Mouse (Mus musculus) neural tube, embryonic 13.5 days (tissue): ENCODE data around the gene Cd5. TPM values are rescaled to one million over a fixed set of nuclear protein-coding genes. Genes with fewer than 3 reads are reported as not detected.
A peak's percentile ranks its signal among the peaks of the same experiment; 100 is the strongest.

Experiments
- ATAC-seq: fragments of 200-750 bp; cut with Nextera tagmentation; 2 replicates; pipeline ENCODE4 v1.8.0; 2017; ENCODE audit warnings: low read depth, mild to moderate bottlenecking, moderate TSS enrichment, moderate library complexity
- H3K27ac ChIP-seq: fragments of 300-500 bp; sonication (generic); replicated peaks from 2 replicates; pipeline ENCODE4 v1.5.1; 2015; ENCODE audit warnings: moderate library complexity, mild to moderate bottlenecking, inconsistent platforms
- H3K27me3 ChIP-seq: fragments of 300-500 bp; sonication (generic); 2 replicates; pipeline ENCODE4 v1.6.1; 2015; ENCODE audit warnings: mild to moderate bottlenecking, inconsistent platforms
- H3K36me3 ChIP-seq: fragments of 300-500 bp; sonication (generic); 2 replicates; pipeline ENCODE4 v1.6.1; 2015; ENCODE audit warnings: mild to moderate bottlenecking, inconsistent platforms
- H3K4me1 ChIP-seq: fragments of 300-500 bp; sonication (generic); replicated peaks from 2 replicates; pipeline ENCODE4 v1.6.1; 2015; ENCODE audit warnings: inconsistent platforms
- H3K4me2 ChIP-seq: fragments of 300-500 bp; sonication (generic); 2 replicates; pipeline ENCODE4 v1.6.1; 2015; ENCODE audit warnings: inconsistent platforms, mild to moderate bottlenecking, moderate library complexity
- H3K4me3 ChIP-seq: fragments of 300-500 bp; sonication (generic); 2 replicates; pipeline ENCODE4 v1.5.1; 2015; ENCODE audit warnings: mild to moderate bottlenecking, inconsistent platforms
- H3K9ac ChIP-seq: fragments of 300-500 bp; sonication (generic); 2 replicates; pipeline ENCODE4 v1.6.1; 2015; ENCODE audit warnings: moderate library complexity, mild to moderate bottlenecking, inconsistent platforms
- H3K9me3 ChIP-seq: fragments of 300-500 bp; sonication (generic); 2 replicates; pipeline ENCODE4 v1.6.1; 2016; ENCODE audit warnings: inconsistent platforms
- WGBS: fragments of 180-500 bp; shearing (Covaris S2); methylation state at CpG from one replicate; pipeline ENCODE4 v1.1.7; 2015; 5-methylcytosine and 5-hydroxymethylcytosine counted together
- polyA plus RNA-seq: library from polyadenylated mRNA; unstranded; fragments of >200 nt; fragmentation: Nextera tagmentation; extraction: Ambion mirVana; gene quantifications from 2 replicates; pipeline ENCODE4 v1.2.1, GENCODE M21; 2015

The Cd5 gene
- polyA plus RNA-seq, 1 experiment from 2014 or later, result 0.54 TPM

DNA sequence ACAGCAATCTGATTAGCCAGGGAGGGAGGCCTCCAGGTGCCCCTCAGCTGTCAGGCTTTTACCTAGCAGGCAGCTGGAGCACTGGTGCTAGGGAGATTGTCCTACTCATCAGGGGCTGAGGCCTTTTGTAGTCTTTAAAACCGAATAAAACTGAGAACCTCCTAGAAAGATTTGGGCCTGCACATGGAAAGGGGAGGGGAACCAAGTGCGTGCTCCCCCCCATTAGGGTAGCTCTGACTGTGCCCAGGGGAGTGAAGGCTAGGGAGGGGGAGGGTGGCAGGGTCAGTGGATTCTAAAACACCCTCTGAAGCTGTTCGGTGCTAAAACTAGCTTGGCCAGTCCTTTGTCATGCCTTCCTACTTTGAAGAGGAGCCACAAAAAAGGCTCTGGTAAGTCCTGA, 18.3 kb downstream of the Cd5 start:
- no peaks in the 10 kb centered on the region for H3K36me3 ChIP-seq
- H3K9ac ChIP-seq, result no peak overlapping the region
- no peaks in the 10 kb centered on the region for H3K9me3 ChIP-seq
- peak overlapping the region; percentile 76 for H3K27ac ChIP-seq
- no peak overlapping the region for H3K4me3 ChIP-seq
- H3K27me3 ChIP-seq, result no peaks in the 10 kb centered on the region
- peaks cover 44% of the 10 kb centered on the region for H3K4me1 ChIP-seq
- 26% methylated on average over 3 of the region's 3 CpGs for WGBS
- ATAC-seq, result no peak
- no peak overlapping the region for H3K4me2 ChIP-seq

DNA sequence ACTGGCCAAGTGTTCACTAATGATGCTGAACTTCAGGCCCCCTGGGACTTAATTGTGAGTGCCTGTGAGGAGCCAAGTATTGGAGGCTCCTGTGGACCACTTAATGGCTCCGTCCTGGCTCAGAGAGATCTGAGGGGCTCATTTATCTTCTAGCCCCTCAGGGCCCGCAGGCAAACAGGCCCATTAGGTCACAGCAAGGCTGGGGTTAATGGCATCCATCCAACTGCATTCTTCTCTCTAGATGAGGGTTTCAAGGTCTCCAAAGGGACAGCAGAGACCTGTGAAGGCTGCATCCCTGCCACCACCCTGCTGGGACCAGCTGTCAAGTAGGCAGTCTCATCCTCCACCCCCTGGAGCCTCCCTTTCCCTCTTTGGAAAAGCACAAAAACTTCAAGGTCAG, 19.1 kb downstream of the Cd5 start:
- peak; percentile 36; the same call in 1 of the 2 replicates for ATAC-seq
- H3K27ac ChIP-seq, result peak overlapping the region; percentile 76
- WGBS, result 3% methylated on average over 2 of the region's 2 CpGs

DNA sequence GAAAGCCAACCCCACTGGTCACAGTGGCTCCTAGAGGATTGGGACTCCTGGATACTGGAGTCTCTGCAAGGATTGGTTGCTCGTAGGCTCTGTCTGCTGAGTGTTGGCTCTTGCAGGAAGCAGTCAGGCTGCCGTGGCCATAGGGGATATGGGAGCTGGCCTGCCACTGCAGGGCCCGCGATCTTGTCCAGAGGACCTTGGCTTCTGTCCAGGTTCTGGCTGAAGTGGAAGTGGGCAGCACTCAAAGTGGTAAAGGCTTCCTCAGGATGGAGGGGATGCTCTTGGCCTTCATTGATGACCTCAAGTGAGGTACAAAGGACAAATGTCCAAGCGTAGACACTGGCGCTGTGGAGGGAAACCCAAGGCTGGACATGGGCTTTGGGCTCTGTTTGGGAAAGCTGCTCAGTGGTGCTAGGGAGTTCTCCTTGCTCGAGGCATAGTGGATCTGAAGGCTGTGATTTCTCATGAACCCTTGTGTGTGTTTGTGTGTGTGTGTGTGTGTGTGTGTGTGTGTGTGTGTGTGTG, 20.5 kb downstream of the Cd5 start:
- no peak for ATAC-seq
- WGBS, result 78% methylated on average over 7 of the region's 7 CpGs

More for the DNA sequence above, 19.1 kb downstream of the Cd5 start:
- peaks cover 48% of the 10 kb centered on the region for H3K4me1 ChIP-seq
- H3K4me2 ChIP-seq, result no peak overlapping the region
- no peak overlapping the region for H3K4me3 ChIP-seq
- H3K36me3 ChIP-seq, result no peaks in the 10 kb centered on the region
- H3K9ac ChIP-seq, result no peak overlapping the region
- no peaks in the 10 kb centered on the region for H3K9me3 ChIP-seq
- H3K27me3 ChIP-seq, result no peaks in the 10 kb centered on the region

DNA sequence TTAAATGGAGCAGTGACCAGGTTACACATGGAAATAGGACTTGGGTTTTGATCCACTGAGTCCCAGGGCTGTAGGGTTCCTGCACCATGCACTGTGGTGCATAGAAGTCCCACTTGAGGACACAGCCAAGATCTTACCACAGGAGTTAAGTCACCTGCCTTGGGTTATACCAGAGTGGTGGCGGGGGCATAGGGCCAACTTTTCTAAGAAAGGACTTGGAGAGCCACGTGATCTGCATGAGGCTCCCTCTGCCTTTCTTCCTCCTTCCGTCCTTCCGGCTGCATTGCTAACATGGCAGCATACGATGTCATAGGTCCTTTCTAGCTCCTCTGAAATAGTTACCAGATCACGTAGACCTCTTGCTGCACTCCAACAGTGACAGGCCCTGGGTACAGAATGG, 23.3 kb downstream of the Cd5 start:
- Histone ChIP-seq H3K27me3 (no peaks in the 10 kb centered on the region), H3K27ac (peak overlapping the region; percentile 56), H3K4me3 (no peak overlapping the region), H3K4me1 (peaks cover 40% of the 10 kb centered on the region), H3K4me2 (no peak overlapping the region), H3K9me3 (no peaks in the 10 kb centered on the region), H3K9ac (no peak overlapping the region), H3K36me3 (peaks cover 35% of the 10 kb centered on the region)
- 91% methylated on average over 6 of the region's 6 CpGs for WGBS
- ATAC-seq, result no peak

More for the DNA sequence above, 20.5 kb downstream of the Cd5 start:
- H3K4me1 ChIP-seq, result peaks cover 46% of the 10 kb centered on the region
- H3K36me3 ChIP-seq, result peaks cover 8% of the 10 kb centered on the region
- no peak overlapping the region for H3K27ac ChIP-seq
- no peak overlapping the region for H3K4me3 ChIP-seq
- H3K4me2 ChIP-seq, result no peak overlapping the region
- no peaks in the 10 kb centered on the region for H3K9me3 ChIP-seq
- H3K27me3 ChIP-seq, result no peaks in the 10 kb centered on the region
- H3K9ac ChIP-seq, result no peak overlapping the region

DNA sequence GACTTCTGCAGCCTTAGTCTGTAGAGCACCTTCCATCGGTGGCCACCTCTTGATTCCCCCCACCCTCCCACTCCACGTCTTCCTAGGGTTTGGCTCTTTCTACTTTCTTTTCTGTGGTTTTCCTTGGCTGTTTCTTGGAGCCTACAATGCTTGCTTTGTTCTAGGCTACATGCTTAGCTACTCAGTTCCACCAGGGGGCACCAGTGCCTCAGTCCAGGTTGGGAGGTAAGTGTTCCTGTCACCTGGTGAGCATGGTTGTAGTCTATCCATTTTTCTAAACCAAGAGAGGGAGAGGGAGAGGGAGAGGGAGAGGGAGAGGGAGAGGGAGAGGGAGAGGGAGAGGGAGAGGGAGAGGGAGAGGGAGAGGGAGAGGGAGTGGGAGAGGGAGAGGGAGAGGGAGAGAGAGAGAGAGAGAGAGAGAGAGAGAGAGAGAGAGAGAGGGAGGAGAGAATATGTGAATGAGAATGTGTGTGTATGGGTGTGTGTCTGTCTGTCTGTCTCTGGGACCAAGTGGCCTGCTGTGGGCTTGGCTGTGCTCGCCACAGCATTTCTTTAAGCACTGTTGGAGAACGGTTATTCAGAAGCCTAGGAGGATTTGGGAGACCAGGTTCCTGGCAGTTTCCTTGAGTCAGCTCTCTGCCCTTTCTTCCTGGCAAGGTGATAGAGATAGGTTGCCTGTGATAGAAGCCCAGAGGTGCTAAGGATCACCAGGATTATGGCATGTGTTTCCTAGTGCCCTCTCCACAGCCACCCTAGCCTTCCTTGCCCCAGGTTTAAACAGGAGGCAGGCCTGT, 23.9 kb downstream of the Cd5 start:
- peak overlapping the region; percentile 61 for H3K27ac ChIP-seq
- peaks cover 35% of the 10 kb centered on the region for H3K36me3 ChIP-seq
- peak; percentile 59 for ATAC-seq
- peak overlapping the region; percentile 34; the same call in 1 of the 2 replicates for H3K9ac ChIP-seq
- WGBS, result 45% methylated on average over 4 of the region's 4 CpGs
- no peak overlapping the region for H3K4me3 ChIP-seq
- H3K4me2 ChIP-seq, result no peak overlapping the region
- H3K4me1 ChIP-seq, result peaks cover 40% of the 10 kb centered on the region
- no peaks in the 10 kb centered on the region for H3K27me3 ChIP-seq
- H3K9me3 ChIP-seq, result no peaks in the 10 kb centered on the region

DNA sequence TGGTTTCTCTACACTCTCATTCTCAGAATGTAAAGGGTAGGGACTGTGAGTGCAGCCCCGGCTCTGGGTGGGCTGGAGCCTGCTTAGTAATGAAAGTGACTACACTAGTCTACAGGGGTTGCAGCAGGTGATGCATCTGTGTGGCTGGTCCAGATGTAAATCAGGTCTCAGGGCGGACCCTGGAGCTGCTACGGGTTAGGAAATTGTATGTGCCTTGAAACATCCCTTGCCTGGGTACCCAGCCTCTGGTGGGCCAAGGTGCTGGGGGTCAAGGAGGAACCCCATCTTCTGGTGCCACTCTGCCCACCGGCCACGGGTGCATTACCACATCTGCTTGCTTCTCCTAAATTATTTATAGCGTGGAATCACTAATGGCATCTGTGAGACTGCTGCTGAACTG, 24.6 kb downstream of the Cd5 start:
- no peak overlapping the region for H3K4me2 ChIP-seq
- peaks cover 40% of the 10 kb centered on the region for H3K4me1 ChIP-seq
- WGBS, result 78% methylated on average over 6 of the region's 6 CpGs
- H3K27me3 ChIP-seq, result no peaks in the 10 kb centered on the region
- H3K9me3 ChIP-seq, result no peaks in the 10 kb centered on the region
- H3K4me3 ChIP-seq, result no peak overlapping the region
- no peak for ATAC-seq
- peaks cover 35% of the 10 kb centered on the region for H3K36me3 ChIP-seq
- H3K9ac ChIP-seq, result no peak overlapping the region; the same call in 1 of the 2 replicates
- peak overlapping the region; percentile 61 for H3K27ac ChIP-seq

DNA sequence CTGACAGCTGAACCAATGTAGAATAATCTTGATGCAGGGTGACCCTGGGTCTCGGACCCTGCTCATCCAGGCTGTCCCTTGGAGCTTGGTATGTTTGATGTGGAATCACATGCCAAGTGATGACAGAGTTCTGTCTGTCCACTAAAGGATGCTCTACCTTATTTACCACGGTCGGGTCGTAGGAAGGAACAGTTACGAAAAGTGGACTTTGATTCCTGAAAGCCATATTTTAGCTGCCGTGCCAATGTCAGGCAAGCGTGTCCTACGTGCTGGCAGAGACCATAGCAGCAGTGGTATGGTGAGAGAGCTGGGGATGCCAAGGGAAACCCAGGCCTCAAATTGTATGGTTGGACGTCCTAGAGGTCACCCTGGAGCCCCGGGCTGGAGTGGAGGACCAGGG, 25.3 kb downstream of the Cd5 start:
- ATAC-seq, result no peak
- Histone ChIP-seq H3K9me3 (no peaks in the 10 kb centered on the region), H3K4me2 (no peak overlapping the region), H3K9ac (no peak overlapping the region), H3K36me3 (peaks cover 41% of the 10 kb centered on the region), H3K4me3 (no peak overlapping the region), H3K4me1 (peaks cover 46% of the 10 kb centered on the region), H3K27ac (0 out of 2 replicates have a peak overlapping the region, but pooled peaks have one; percentile 61), H3K27me3 (no peaks in the 10 kb centered on the region)
- 93% methylated on average over 10 of the region's 10 CpGs for WGBS

DNA sequence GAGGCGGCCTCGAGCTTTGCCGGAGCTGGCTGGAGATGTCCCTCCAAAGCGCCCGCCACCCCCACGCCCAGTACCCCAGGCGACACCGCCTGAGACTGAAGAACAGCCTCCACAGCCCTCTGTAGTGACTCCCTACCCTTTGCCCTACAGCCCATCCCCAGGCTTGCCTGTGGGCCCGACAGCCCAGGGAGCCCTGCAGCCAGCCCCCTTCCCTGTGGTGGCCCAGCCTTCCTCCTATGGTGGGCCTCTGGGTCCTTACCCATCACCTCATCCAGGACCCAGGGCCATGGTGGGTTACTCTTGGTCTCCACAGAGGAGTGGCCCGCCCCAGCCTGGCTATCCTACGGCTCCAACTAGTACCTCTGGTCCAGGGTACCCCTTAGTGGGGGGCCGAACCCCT, 26.2 kb downstream of the Cd5 start:
- 94% methylated on average over 12 of the region's 12 CpGs for WGBS
- H3K4me1 ChIP-seq, result peaks cover 42% of the 10 kb centered on the region
- no peak overlapping the region for H3K4me3 ChIP-seq
- no peaks in the 10 kb centered on the region for H3K9me3 ChIP-seq
- peaks cover 47% of the 10 kb centered on the region for H3K36me3 ChIP-seq
- H3K27me3 ChIP-seq, result no peaks in the 10 kb centered on the region
- no peak overlapping the region for H3K4me2 ChIP-seq
- no peak for ATAC-seq
- H3K27ac ChIP-seq, result no peak overlapping the region
- H3K9ac ChIP-seq, result no peak overlapping the region

DNA sequence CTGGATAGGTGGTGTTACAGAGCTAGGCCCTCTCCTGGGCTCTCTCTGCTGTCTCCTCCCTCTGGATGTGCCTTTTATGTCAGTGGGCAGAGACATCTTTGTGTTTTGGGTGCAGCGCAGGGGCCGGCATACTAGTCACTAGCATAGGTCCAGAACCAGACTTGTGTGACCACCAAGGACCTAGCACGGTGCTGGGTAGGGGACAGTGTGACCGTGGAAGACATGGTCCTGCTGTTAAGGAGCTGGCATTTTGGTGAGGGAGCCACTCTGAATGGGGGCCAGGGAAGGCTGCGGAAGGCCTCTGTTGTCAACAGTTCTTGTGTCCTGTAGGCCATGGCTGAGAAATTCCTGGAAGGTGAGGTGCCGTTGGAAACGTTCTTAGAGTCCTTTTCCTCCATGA, 26.6 kb downstream of the Cd5 start:
- WGBS, result 91% methylated on average over 7 of the region's 7 CpGs
- peaks cover 51% of the 10 kb centered on the region for H3K36me3 ChIP-seq
- H3K4me1 ChIP-seq, result peaks cover 42% of the 10 kb centered on the region
- no peak overlapping the region for H3K9ac ChIP-seq
- no peaks in the 10 kb centered on the region for H3K27me3 ChIP-seq
- no peak overlapping the region for H3K4me2 ChIP-seq
- ATAC-seq, result no peak
- H3K9me3 ChIP-seq, result no peaks in the 10 kb centered on the region
- H3K4me3 ChIP-seq, result no peak overlapping the region
- no peak overlapping the region for H3K27ac ChIP-seq

DNA sequence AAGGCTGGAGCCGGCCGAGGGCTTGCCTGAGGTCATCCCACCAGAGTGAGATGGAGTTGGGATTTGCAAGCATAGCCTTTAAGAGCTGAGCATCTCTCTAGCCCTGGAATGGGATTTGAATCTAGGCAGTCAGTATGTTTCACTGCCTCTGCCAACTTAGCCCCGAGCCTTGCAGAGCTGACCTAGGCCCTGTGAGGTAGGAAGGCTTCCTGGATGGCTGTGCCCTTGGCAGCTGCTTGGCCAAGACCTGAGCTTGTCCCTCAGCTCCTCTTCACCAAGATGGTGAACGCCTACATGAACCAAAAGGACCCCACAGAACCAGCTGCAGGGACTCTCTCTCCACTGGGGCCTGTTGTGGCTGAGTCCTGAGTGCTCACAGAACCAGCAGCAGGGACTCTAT, 28.1 kb downstream of the Cd5 start:
- no peaks in the 10 kb centered on the region for H3K9me3 ChIP-seq
- no peaks in the 10 kb centered on the region for H3K27me3 ChIP-seq
- H3K27ac ChIP-seq, result peak overlapping the region; percentile 95
- no peak overlapping the region for H3K4me2 ChIP-seq
- 92% methylated on average over 4 of the region's 4 CpGs for WGBS
- H3K9ac ChIP-seq, result peak overlapping the region; percentile 9; the same call in 1 of the 2 replicates
- H3K4me3 ChIP-seq, result no peak overlapping the region
- H3K36me3 ChIP-seq, result peaks cover 64% of the 10 kb centered on the region
- peaks cover 42% of the 10 kb centered on the region for H3K4me1 ChIP-seq
- no peak for ATAC-seq

DNA sequence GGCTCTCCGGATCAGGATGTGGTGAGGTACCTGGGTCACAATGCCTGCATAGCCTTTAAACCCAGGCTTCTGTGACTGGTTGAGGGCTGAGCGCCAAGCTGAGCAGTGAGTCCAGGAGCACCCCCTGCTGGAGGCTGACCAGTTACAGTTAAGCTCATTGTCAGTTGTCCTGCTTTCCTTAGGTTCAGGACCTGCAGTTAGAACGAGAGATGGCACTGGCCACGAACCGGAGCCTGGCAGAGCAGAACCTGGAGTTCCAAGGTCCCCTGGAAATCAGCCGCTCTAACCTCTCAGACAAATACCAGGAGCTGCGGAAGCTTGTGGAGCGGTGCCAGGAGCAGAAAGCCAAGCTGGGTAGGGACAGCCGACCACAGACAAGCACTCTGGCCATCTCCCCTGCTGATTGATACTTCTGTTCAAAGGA, 28.7 kb downstream of the Cd5 start:
- WGBS, result 69% methylated on average over 9 of the region's 9 CpGs
- no peak overlapping the region for H3K4me3 ChIP-seq
- peak overlapping the region; percentile 35 for H3K9ac ChIP-seq
- H3K4me2 ChIP-seq, result no peak overlapping the region
- H3K4me1 ChIP-seq, result peaks cover 39% of the 10 kb centered on the region
- no peaks in the 10 kb centered on the region for H3K9me3 ChIP-seq
- H3K27me3 ChIP-seq, result no peaks in the 10 kb centered on the region
- peak; percentile 27 for ATAC-seq
- peak overlapping the region; percentile 95 for H3K27ac ChIP-seq
- peaks cover 64% of the 10 kb centered on the region for H3K36me3 ChIP-seq

DNA sequence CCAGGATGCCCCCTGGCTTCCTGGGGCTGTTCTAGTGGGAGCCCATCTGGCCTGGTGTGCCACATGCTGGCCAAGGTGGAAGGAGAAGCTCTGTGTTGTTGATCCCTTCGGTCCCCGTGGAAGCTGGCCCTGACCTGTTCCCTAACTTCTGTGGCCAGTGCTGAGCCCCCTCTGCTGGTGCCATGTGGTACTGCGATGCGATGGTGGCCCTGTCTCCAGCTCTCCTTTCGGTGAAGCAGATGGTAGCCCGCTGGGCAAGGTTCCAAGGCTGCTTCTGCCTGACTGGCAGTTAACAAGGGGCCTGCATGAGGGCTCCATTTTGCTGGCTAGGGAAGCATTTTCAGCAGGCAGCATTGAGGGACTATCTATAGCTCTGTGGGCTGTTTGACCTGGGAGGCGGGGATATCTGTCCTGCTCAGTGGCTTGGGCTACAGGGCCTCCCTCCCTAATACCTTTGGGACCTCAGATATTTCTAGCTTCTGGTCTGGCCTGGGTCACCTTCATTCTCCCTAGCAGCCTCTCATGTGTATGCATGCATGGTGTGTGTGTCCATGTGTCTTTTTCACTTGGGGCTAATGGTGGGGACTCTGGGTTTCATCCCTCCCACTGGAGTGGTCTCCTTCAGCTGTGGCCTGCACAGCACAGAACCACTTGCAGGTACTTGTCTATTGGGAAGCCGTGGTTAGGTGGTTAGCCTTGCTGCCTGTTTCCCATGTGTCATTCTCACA, 29.3 kb downstream of the Cd5 start:
- 17% methylated on average over 8 of the region's 8 CpGs for WGBS
- Histone ChIP-seq H3K4me1 (peaks cover 36% of the 10 kb centered on the region), H3K9ac (peak overlapping the region; percentile 35; the same call in 1 of the 2 replicates), H3K4me2 (no peak overlapping the region), H3K9me3 (no peaks in the 10 kb centered on the region), H3K36me3 (peaks cover 64% of the 10 kb centered on the region), H3K4me3 (no peak overlapping the region), H3K27ac (peak overlapping the region; percentile 95), H3K27me3 (no peaks in the 10 kb centered on the region)
- ATAC-seq, result peak; percentile 87
